In the genomic region with DNA sequence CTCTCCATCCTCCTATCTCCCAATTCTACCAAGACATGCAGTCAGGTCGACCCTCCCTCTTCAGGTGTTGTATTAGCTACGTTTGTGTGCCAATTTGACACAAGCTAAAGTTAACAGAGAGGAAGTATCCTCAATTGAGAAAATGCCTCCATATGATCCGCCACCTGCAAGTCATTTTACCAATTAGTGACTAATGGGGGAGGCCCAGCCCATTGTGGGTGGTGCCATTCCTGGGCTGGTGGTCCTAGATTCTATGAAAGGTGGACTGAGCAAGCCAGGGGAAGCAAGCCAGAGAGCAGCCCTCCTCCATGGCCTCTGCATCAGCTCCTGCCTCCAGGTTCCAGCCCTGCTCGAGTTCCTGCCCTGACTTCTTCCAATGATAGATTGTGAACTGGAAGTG, we compare ENCODE assay signal across 14 mouse cellular contexts.
"Had no signal": no experiment of that assay in that cellular context is flagged by ENCODE, and none has a peak within 500 bp of the region (broad histone marks: within the 10 kb centered on the region; RNA-seq: fewer than 3 reads in every experiment).

No protein-coding gene starts in this region.

- H3K27me3 ChIP-seq: liver, embryonic 15.5 days; neural tube, embryonic 13.5 days; stomach, embryonic 15.5 days had no signal

- DNase-seq: kidney, postnatal 36 days; layer of hippocampus, adult 9-11 months; left cerebral cortex, postnatal 4 days; lung, adult 2 months; lung, postnatal 36 days; right cerebral cortex, postnatal 14 days had no signal

- H3K9ac ChIP-seq: liver, embryonic 15.5 days; neural tube, embryonic 13.5 days; stomach, embryonic 15.5 days had no signal

- H3K4me3 ChIP-seq: liver, embryonic 15.5 days; neural tube, embryonic 13.5 days; stomach, embryonic 15.5 days had no signal

- H3K9me3 ChIP-seq: liver, embryonic 15.5 days; neural tube, embryonic 13.5 days; stomach, embryonic 15.5 days had no signal

- H3K27ac ChIP-seq: kidney, postnatal 0 days; liver, embryonic 15.5 days; neural tube, embryonic 13.5 days had no signal

- H3K4me2 ChIP-seq: liver, embryonic 11.5 days; midbrain, embryonic 11.5 days; neural tube, embryonic 13.5 days had no signal

- H3K36me3 ChIP-seq: neural tube, embryonic 13.5 days; stomach, embryonic 15.5 days had no signal

- ATAC-seq: lung, postnatal 0 days; midbrain, embryonic 16.5 days had no signal
